In genomic region chr12:113878826-113879225, GRCm38 (mm10) we compare ENCODE assay signal across 8 mouse cellular contexts.
DNase-seq lines count a peak whose midpoint lies in the region.

No protein-coding gene starts in this region.

- intact Hi-C loops in gastrocnemius, postnatal 36 days (cut with DNase I): no loop called here

- DNase-seq in kidney, adult 9 months: peak; percentile 32
- DNase-seq in kidney, adult 11 months: no peak
- peak; percentile 29 to 33 for DNase-seq in B cell, adult 2 months
- DNase-seq in ZHBTc4 (ENCODE audit: low read depth, low spot score): peak; percentile 80
- DNase-seq in kidney, postnatal 25 days: peak; percentile 32 to 39
- no peak for DNase-seq in gastrocnemius, postnatal 10 days
- DNase-seq in spleen, postnatal 36 days (ENCODE audit: low spot score in 2 of 2): no peak
- DNase-seq in gastrocnemius, postnatal 36 days: no peak

Comparison
In these comparisons a context has a peak if more than half of its experiments do, and no peak if none do; other contexts are left out.
1. DNase-seq: peak in kidney, adult 9 months (single experiment), B cell, adult 2 months (2 of 2), ZHBTc4 (single experiment) and kidney, postnatal 25 days (2 of 2); none in kidney, adult 11 months (single experiment), gastrocnemius, postnatal 10 days (single experiment), spleen, postnatal 36 days (0 of 2) and gastrocnemius, postnatal 36 days (0 of 2).